Mouse (Mus musculus): Measurements from ENCODE around the gene Ugt2b1.

GRCm38 (mm10) chr5:86920661-86921233, 5.6 kb downstream of the Ugt2b1 start:
- TF ChIP-seq CTCF (IDR thresholded peaks at IDR 0.05 in 2 of 3, conservative IDR thresholded peaks at IDR 0.05 in 1 of 3; ENCODE audit: control insufficient read depth in 1 of 3, insufficient read depth in 1 of 3, low read depth in 2 of 3, low read length in 3 of 3, poor library complexity in 1 of 3, severe bottlenecking in 1 of 3), result no peak
- no peak for TF ChIP-seq ZC3H11A (IDR thresholded peaks at IDR 0.05; ENCODE audit: low read depth, low read length)
- TF ChIP-seq MAFK (IDR thresholded peaks at IDR 0.05; ENCODE audit: borderline replicate concordance, low read depth, low read length), result 0 out of 2 replicates have a peak, but pooled peaks have one; percentile 49
- TF ChIP-seq JUND (IDR thresholded peaks at IDR 0.05; ENCODE audit: low read depth, low read length), result no peak
- TF ChIP-seq E2F4 (IDR thresholded peaks at IDR 0.05; ENCODE audit: borderline replicate concordance, low read depth, low read length), result no peak
